ENCODE assay signal across 1 mouse cellular context in genomic region chr9:14739498-14740150, GRCm38 (mm10).
TF ChIP-seq lines count a peak whose summit lies in the region.

No protein-coding gene starts in this region.

TF ChIP-seq in MEL, 35 proteins besides CTCF, POLR2A, EP300 and RAD21 (continued from another document):
- TF ChIP-seq TCF12 (IDR thresholded peaks at IDR 0.05; ENCODE audit: low read depth, low read length): peak; percentile 63; the same call in 1 of the 2 replicates
- TF ChIP-seq MAFK (IDR thresholded peaks at IDR 0.05; ENCODE audit: borderline replicate concordance, low read depth, low read length): peak; percentile 88
- TF ChIP-seq ZNF384 (IDR thresholded peaks at IDR 0.05; ENCODE audit: low read depth, low read length): peak; percentile 94
- TF ChIP-seq UBTF (IDR thresholded peaks at IDR 0.05; ENCODE audit: borderline replicate concordance, insufficient read depth, low read depth, low read length): no peak
- peak; percentile 23; the same call in 1 of the 2 replicates for TF ChIP-seq SIN3A (IDR thresholded peaks at IDR 0.05; ENCODE audit: low read length)
- no peak for TF ChIP-seq JUND (IDR thresholded peaks at IDR 0.05; ENCODE audit: low read depth, low read length)
- TF ChIP-seq GATA1 (IDR thresholded peaks at IDR 0.05; ENCODE audit: low read depth, low read length): peak; percentile 98
- no peak for TF ChIP-seq CHD2 (IDR thresholded peaks at IDR 0.05; ENCODE audit: low read length)
- peak; percentile 98 for TF ChIP-seq GABPA (IDR thresholded peaks at IDR 0.05; ENCODE audit: low read depth, low read length)
- peak; percentile 89 for TF ChIP-seq ETS1 (IDR thresholded peaks at IDR 0.05; ENCODE audit: low read depth, low read length)
TF ChIP-seq in MEL: peak in this region for 8.
